Mouse (Mus musculus): ENCODE results near the gene Sfxn5. TPM values are rescaled to one million over a fixed set of nuclear protein-coding genes. Genes with fewer than 3 reads are reported as not detected.
A peak's percentile ranks its signal among the peaks of the same experiment; 100 is the strongest.

Gene Sfxn5
- total RNA-seq, 2 experiments from 2014 or later: 63.9 to 69.7 TPM

DNA sequence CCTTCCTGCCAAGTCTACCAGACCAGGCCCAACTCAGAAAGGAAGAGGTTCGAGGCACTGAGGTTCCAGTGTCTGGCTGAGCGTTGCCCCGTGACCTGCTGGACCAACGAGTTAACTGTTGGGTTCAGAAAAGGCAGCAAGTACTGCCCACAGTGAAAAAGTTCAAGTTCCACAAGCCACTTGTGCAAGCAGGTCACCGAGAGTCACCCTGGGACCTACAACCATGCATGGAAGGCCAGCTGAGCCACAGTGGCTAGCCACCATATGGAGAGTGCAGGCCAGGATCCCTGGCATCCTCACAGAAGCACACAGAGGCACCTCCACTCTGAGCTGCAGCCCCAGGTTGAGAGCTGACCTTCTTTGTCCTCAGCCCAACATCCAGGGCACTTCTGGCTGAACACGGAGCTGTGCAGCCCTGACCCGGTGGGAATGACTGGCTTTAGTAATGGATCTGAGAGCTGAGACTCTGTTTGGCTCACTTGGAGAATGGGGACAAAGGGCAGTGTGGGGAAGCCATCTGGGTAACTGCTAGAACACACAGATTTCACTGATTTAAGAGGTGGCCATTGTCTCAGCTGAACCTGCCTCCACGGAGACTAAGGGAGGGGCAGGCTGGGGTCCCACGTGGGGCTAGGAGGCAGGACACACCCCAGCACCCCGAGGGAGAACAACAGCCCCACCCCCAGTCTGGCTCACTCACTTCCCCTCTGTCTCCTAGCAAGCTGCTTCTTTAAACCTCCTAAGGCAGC is 39.8 kb downstream of the Sfxn5 start:
- intact Hi-C loops (cut with DNase I): no loop called here
- DNase-seq: peak; percentile 23

DNA sequence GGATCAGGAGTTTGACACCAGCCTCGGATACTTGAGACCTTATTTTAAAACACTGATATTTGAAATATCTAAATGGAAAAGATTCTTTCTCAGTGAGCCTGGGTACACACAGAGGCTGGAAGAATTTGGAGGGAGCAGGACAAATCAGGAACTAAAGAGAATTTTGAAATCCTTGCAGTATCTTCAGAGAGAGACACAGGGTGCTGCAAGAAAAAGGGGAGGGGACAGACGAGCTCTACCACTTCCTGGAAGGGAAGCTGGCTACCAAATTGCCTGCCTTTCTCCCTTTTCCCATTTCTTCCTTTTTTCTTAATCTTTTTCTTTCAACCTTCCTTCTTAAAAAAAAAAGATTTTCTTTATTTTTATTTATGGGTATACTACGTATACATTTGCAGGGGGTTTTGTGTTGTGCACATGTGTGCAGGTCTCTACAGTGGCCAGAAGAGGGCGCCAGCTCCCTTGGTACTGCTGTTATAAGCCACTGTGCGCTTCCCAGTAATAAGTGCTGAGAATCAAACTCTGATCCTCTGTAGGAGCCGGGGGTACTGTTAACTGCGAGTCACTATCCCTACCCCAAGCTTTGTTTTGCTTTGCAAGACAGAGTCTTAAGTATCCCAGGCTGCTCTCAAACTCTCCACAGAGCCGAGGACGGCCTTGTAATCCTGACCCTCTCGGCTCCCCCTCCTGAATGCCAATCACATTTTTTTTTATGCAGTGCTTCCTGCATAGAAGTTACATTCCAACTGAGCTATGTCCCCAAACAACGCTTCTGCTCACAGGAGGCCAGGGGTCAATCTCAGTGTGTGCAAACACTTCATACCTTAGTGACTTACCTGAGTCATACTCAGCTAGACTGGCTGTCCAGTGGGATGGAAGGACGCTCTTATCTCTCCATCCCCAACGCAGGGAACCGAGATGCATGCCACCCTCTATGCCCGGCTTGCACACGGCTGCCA is 42.1 kb downstream of the Sfxn5 start:
- intact Hi-C loops (cut with DNase I): no loop called here
- DNase-seq: no peak

DNA sequence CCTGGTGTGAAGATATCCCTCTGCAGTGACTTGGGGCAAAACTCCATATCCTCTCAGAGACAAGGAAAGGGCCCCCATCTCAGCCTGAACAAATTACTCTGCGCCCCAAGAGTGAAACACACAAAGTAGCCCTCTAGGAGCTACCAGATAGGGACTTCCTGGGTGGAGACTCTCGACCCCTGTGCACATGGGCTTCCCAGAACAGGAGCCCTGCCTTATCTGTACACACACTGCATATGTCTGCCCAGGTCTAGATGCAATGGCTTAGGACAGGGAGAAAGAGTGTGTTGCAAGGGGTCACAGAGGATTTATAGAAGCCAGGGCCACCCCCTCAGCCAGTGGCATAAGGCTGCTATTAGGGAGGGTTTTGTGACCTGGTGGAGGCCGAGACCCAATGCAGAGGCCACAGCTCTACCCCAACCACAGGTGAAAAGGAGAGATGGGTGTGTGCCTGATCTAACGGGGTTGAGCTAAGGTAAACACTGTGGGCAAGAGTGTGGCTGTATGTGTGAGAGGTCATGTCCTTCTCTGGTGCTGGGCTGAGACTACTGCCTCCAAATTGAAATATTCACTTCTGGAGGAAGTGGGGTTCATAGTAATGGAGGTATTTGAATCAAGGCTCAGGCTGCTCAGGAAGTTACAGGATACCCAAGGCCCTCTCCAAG is 44.9 kb downstream of the Sfxn5 start:
- intact Hi-C loops (cut with DNase I): no loop called here
- no peak for DNase-seq

- intact Hi-C loops (cut with DNase I): no loop called here
- no peak for DNase-seq
Measured at GRCm38 (mm10) chr6:85286283-85287047, 46.8 kb downstream of the Sfxn5 start.

DNA sequence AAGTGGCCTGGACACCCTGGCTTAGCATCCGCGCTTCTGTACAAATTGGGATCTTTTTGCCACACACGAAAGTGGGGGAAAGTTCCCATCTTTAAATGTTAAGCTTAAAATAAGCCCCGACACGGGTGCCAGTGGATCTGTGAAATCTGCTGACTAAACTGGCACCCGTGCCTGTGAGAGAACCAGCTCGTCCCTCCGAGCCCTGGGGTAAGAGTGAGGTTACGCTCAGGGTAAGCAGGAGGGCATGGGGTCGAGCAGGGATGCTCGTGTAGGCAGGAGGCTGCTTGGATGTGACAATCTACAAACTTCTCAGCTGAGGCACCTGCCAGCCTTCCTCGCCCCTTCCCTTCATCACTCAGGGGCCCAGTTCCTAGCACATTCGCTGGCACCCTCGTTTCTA is 52.4 kb downstream of the Sfxn5 start:
- intact Hi-C loops (cut with DNase I): no loop called here
- no peak for DNase-seq

DNA sequence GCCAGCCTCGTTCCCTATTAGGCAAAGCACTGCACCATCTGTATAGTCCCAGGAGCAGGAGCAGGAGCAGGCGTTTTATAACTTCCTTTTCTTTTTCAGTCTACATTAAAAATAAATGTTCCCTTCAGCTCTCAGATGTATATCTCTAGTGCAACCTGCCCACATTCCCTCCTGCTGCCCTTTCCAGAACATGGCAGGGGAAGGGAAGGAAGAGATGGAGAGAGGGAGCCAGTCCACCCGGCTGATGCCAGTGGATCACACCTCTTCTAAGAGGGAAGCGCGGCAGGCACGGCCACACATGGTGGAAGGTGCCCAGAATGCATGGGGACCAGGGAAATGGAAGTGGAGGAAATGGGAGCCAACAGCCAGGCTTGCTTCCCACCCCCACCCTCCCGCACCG is 56.7 kb downstream of the Sfxn5 start:
- intact Hi-C loops (cut with DNase I): no loop called here

GRCm38 (mm10) chr6:85272436-85272835 is 60.8 kb downstream of the Sfxn5 start:
- no peak for DNase-seq
- intact Hi-C loops (cut with DNase I): no loop called here

More for the DNA sequence above, 56.7 kb downstream of the Sfxn5 start:
- DNase-seq: peak; percentile 22

DNA sequence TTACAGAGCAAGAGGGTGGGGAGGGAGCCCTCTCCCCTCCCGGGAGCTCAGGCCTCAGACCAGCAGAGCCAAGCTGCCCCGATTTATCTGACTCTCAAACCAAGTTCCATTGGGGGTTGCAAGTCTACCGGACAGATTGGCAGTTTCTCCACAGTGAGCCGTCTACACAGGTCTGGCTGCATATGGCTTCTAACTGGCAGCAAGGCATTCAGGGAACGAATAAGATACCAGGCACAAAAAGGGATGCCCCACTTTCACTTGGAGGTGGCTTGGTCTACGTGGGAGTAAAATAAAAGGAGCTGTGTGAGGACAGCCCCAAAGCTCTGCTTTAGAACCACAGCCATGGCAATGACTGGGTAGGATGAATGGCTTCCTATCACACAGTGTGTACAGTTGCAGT is 67.2 kb downstream of the Sfxn5 start:
- DNase-seq: no peak
- intact Hi-C loops (cut with DNase I): no loop called here

DNA sequence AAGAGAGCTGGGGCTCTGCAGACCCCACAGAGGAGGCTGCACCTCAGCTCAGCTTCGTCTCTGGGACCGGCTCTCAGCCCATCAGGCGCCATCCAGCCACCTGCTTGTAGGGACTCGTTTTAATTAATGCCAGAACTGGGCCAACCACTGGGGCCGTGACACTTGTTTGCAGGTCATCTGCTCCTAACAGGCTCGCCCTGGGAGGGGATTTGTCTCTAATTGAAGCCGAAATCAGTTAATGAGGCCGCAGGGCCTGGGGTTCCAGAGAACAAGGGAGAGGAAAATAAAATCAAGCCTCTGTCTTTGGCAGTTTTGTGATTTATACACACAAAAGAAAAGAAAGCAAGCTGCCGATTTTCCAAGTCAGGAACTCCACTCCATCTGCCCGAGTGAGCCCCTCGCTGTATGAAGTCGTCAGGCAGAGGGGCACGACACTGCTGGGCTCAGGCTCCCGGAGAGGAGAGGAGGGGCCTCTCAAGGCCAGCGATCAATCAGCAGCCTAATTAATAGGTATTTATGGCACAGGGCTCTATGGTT is 68.2 kb downstream of the Sfxn5 start:
- intact Hi-C loops (cut with DNase I): no loop called here
- DNase-seq: peak; percentile 55

- intact Hi-C loops (cut with DNase I): no loop called here
- peak; percentile 64 for DNase-seq
Measured at GRCm38 (mm10) chr6:85262865-85263515, 70.2 kb downstream of the Sfxn5 start.

- intact Hi-C loops (cut with DNase I): no loop called here
- peak; percentile 21 for DNase-seq
Measured at GRCm38 (mm10) chr6:85259094-85259630, 74.1 kb downstream of the Sfxn5 start.

GRCm38 (mm10) chr6:85255578-85255977 is 77.6 kb downstream of the Sfxn5 start:
- no peak for DNase-seq
- intact Hi-C loops (cut with DNase I): no loop called here

GRCm38 (mm10) chr6:85253994-85254541 is 79.2 kb downstream of the Sfxn5 start:
- no peak for DNase-seq
- intact Hi-C loops (cut with DNase I): no loop called here

- intact Hi-C loops (cut with DNase I): no loop called here
- no peak for DNase-seq
Measured at GRCm38 (mm10) chr6:85253275-85253674, 79.9 kb downstream of the Sfxn5 start.

DNA sequence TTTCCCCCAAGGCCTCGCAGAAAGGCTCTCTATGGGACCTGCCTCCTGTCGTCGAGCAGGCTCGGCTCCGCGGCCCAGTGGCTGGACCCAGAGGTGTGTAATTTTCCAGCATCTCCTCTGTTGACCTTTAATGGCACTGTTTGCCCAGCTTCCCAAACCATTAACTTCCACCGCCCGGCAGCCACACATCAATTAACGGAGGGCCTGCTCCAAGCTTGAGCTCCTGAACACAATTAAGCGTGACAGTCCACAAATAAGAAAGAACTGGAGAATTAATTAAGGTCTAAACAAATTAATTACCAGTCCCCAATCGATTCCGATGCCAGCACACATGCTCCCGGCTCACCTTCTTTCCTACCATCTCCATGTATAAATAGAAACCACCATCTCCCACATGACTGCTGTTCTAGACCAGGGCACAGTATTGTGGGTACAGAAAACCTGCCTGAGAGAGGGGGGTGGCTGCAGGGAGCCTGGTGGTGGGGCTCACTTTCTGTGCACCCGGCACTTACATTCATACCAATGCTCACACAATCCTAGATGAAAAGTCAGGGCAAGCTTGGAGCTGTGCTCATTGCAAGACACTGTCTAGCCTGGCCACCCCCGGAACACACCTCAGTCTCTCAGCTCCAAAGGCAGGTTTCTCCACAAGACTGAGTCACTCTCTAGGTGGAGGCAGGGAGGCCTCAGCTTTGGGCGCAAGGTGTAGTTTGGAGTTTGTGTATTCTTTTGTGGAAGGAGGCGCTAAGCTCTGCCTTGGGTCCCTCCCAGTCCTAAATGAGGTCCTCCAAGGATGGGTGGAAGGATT is 80.8 kb downstream of the Sfxn5 start:
- DNase-seq: no peak
- intact Hi-C loops (cut with DNase I): no loop called here

- intact Hi-C loops (cut with DNase I): no loop called here
- no peak for DNase-seq
Measured at GRCm38 (mm10) chr6:85250811-85251241, 82.4 kb downstream of the Sfxn5 start.

DNA sequence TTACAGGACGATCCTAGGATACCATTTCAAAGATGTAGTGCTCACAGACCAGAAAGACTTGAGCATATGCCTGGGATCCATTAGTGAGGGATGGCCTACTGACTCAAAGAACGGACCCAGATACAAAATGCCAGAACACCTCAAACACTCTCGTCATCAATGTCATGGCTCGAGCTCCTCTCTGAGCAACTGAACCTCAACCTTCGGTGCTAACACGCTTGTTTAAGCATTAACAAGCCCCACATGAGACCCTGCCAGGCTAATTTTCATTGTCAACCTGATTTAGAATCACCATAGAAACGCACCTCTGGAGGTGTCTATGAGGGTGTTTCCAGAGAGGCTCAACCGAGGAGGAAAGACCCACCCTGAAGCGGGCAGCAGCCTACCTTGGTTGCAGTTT is 83.4 kb downstream of the Sfxn5 start:
- intact Hi-C loops (cut with DNase I): no loop called here
- DNase-seq: no peak

DNA sequence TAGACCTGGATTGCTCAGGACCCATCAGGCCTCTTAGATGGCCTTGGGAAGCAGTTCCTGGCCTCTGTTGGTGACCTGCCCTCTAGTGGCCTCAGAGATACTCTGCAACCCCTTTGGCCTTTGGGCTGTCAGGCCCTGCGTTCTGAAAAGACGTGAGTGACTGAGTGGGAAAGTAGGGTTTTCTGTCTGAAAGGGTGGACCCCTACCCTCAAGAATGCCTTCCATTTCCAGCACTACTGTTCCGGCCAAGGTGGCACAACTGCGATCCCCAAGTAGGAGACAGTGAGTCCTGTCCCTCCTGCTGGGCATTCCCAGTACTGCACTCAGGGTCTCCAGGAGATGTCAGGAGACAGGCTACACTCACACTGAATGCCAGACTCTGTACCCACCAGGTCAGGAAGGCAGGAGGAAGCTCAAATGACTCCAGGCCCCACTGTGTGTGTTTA is 94.2 kb downstream of the Sfxn5 start:
- peak; percentile 77 for DNase-seq
- intact Hi-C loops (cut with DNase I): no loop called here

All from left cerebral cortex, postnatal 4 days (tissue).